Mouse (Mus musculus): ENCODE results near the gene Gne. TPM values are rescaled to one million over a fixed set of nuclear protein-coding genes. Genes with fewer than 3 reads are reported as not detected.
"Not testable (repeated sequence)": the region's sequence is repeated elsewhere in the genome, so short reads cannot be mapped to it uniquely, and the experiment has no call there.

The Gne gene
- total and polyA plus RNA-seq, 3 experiments, result 12.9 to 27.7 (median 24.5) TPM

GRCm38 (mm10) chr4:44062816-44063215 lies 21.2 kb downstream of the Gne start:
- no peak overlapping the region for H3K4me3 ChIP-seq
- H3K79me2 ChIP-seq (replicated peaks; ENCODE audit: control insufficient read depth, insufficient read depth, low read length), result no peaks in the 10 kb centered on the region
- no peaks in the 10 kb centered on the region for H3K27me3 ChIP-seq (ENCODE audit: control insufficient read depth, insufficient read depth, low read length)
- TF ChIP-seq EP300 (IDR thresholded peaks at IDR 0.05; ENCODE audit: insufficient read depth, low read depth, low read length) (no peak), POLR2A (IDR thresholded peaks at IDR 0.05; ENCODE audit: insufficient read depth, low read depth, low read length) (no peak), CTCF (IDR thresholded peaks at IDR 0.05) (no peak)
- intact Hi-C loops (cut with DNase I), result no loop called here
- no peak for DNase-seq
- no peak overlapping the region for H3K27ac ChIP-seq
- WGBS, result 91% methylated on average over 14 of the region's 14 CpGs
- no peaks in the 10 kb centered on the region; the same call in 1 of the 2 replicates for H3K36me3 ChIP-seq (ENCODE audit: control insufficient read depth, insufficient read depth, low read length)
- H3K9ac ChIP-seq (ENCODE audit: low read depth, low read length), result no peak overlapping the region
- H3K4me1 ChIP-seq (ENCODE audit: control insufficient read depth, insufficient read depth, low read length), result peaks cover 4% of the 10 kb centered on the region

DNA sequence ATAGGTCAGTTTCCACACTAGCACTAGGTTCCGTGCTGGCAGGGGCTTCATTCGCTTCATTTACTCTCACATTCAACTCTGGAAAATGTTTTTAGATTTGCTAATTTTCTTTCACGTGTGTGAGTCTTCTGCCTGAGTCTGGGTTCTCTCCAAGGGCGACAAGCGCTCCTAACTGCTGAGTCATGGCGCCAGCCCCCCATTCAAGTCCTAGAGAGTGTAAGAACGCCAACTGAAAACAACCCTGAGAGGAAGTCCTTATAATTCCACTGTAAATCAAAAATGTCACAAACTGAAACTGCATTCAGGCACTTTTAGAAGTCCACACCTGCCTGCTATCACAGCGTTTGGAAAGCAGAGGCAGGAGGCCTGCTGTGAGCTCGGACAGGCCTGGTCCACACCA lies 21.9 kb downstream of the Gne start:
- no peaks in the 10 kb centered on the region; the same call in 1 of the 2 replicates for H3K36me3 ChIP-seq (ENCODE audit: control insufficient read depth, insufficient read depth, low read length)
- TF ChIP-seq CTCF (IDR thresholded peaks at IDR 0.05) (no peak), POLR2A (IDR thresholded peaks at IDR 0.05; ENCODE audit: insufficient read depth, low read depth, low read length) (no peak), EP300 (IDR thresholded peaks at IDR 0.05; ENCODE audit: insufficient read depth, low read depth, low read length) (no peak)
- intact Hi-C loops (cut with DNase I), result no loop called here
- no peak overlapping the region for H3K4me3 ChIP-seq
- H3K9ac ChIP-seq (ENCODE audit: low read depth, low read length), result no peak overlapping the region
- no peak for DNase-seq
- 78% methylated on average over 9 of the region's 9 CpGs for WGBS
- H3K79me2 ChIP-seq (replicated peaks; ENCODE audit: control insufficient read depth, insufficient read depth, low read length), result no peaks in the 10 kb centered on the region
- H3K27ac ChIP-seq, result no peak overlapping the region
- no peaks in the 10 kb centered on the region for H3K27me3 ChIP-seq (ENCODE audit: control insufficient read depth, insufficient read depth, low read length)
- peaks cover 5% of the 10 kb centered on the region for H3K4me1 ChIP-seq (ENCODE audit: control insufficient read depth, insufficient read depth, low read length)

- intact Hi-C loops (cut with DNase I), result no loop called here
- no peak for TF ChIP-seq EP300 (IDR thresholded peaks at IDR 0.05; ENCODE audit: insufficient read depth, low read depth, low read length)
- TF ChIP-seq CTCF (IDR thresholded peaks at IDR 0.05), result no peak
- TF ChIP-seq POLR2A (IDR thresholded peaks at IDR 0.05; ENCODE audit: insufficient read depth, low read depth, low read length), result no peak
- H3K79me2 ChIP-seq (replicated peaks; ENCODE audit: control insufficient read depth, insufficient read depth, low read length), result no peaks in the 10 kb centered on the region
- 86% methylated on average over 13 of the region's 13 CpGs for WGBS
- no peak overlapping the region for H3K27ac ChIP-seq
- no peaks in the 10 kb centered on the region; the same call in 1 of the 2 replicates for H3K36me3 ChIP-seq (ENCODE audit: control insufficient read depth, insufficient read depth, low read length)
- H3K9ac ChIP-seq (ENCODE audit: low read depth, low read length), result no peak overlapping the region
- no peak for DNase-seq
- H3K4me3 ChIP-seq, result no peak overlapping the region
- peaks cover 1% of the 10 kb centered on the region; the same call in 1 of the 2 replicates for H3K4me1 ChIP-seq (ENCODE audit: control insufficient read depth, insufficient read depth, low read length)
- no peaks in the 10 kb centered on the region for H3K27me3 ChIP-seq (ENCODE audit: control insufficient read depth, insufficient read depth, low read length)
Measured at GRCm38 (mm10) chr4:44059674-44060073, 24.3 kb downstream of the Gne start.

DNA sequence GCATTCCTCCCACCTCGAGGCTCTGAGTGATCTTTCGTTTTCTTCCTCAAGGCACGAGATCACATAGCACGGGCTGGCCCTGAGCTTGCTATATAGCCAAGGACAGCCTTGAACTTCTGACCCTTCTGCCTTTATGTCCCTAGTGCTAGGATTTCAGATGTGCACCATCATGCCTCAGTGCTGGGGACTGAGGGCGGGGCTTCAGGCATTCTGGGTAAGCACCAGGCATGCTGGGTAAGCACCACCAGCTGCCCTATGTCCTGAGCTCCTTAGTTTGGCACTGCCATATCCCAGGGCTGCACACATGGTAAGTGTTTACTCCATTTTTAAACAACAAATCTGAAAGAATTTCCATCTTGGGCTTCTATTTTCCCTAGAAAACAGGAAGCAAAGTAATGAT lies 34.2 kb downstream of the Gne start:
- Histone ChIP-seq H3K27ac (no peak overlapping the region), H3K79me2 (replicated peaks; ENCODE audit: control insufficient read depth, insufficient read depth, low read length) (no peaks in the 10 kb centered on the region), H3K36me3 (ENCODE audit: control insufficient read depth, insufficient read depth, low read length) (no peaks in the 10 kb centered on the region), H3K9ac (ENCODE audit: low read depth, low read length) (no peak overlapping the region), H3K4me1 (ENCODE audit: control insufficient read depth, insufficient read depth, low read length) (no peaks in the 10 kb centered on the region), H3K27me3 (ENCODE audit: control insufficient read depth, insufficient read depth, low read length) (no peaks in the 10 kb centered on the region), H3K4me3 (no peak overlapping the region)
- DNase-seq, result no peak
- intact Hi-C loops (cut with DNase I), result no loop called here
- 89% methylated on average over 5 of the region's 5 CpGs for WGBS
- TF ChIP-seq CTCF (IDR thresholded peaks at IDR 0.05) (no peak), EP300 (IDR thresholded peaks at IDR 0.05; ENCODE audit: insufficient read depth, low read depth, low read length) (no peak), POLR2A (IDR thresholded peaks at IDR 0.05; ENCODE audit: insufficient read depth, low read depth, low read length) (no peak)

DNA sequence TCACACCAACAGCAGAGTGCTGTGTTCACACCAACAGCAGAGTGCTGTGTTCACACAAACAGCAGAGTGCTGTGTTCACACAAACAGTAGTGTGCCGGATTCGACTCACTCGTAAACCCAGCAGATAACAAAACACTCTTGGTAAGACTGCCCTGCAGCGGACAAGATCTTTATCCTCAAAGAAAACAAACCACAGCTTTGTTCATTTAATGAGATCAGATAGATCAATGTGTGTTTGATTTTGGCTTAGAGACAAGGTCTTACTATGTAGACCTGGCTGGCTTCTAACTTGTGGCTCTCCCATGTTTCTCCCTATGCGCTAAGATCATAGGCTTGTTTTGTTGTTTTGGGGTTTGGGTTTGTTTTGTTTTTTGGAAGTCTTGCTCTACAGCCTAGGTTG lies 37.9 kb downstream of the Gne start:
- Histone ChIP-seq H3K9ac (ENCODE audit: low read depth, low read length) (no peak overlapping the region), H3K79me2 (replicated peaks; ENCODE audit: control insufficient read depth, insufficient read depth, low read length) (no peaks in the 10 kb centered on the region), H3K27ac (no peak overlapping the region), H3K36me3 (ENCODE audit: control insufficient read depth, insufficient read depth, low read length) (no peaks in the 10 kb centered on the region), H3K4me3 (no peak overlapping the region), H3K27me3 (ENCODE audit: control insufficient read depth, insufficient read depth, low read length) (no peaks in the 10 kb centered on the region), H3K4me1 (ENCODE audit: control insufficient read depth, insufficient read depth, low read length) (no peaks in the 10 kb centered on the region)
- intact Hi-C loops (cut with DNase I), result no loop called here
- TF ChIP-seq CTCF (IDR thresholded peaks at IDR 0.05) (no peak), EP300 (IDR thresholded peaks at IDR 0.05; ENCODE audit: insufficient read depth, low read depth, low read length) (no peak), POLR2A (IDR thresholded peaks at IDR 0.05; ENCODE audit: insufficient read depth, low read depth, low read length) (no peak)
- no peak for DNase-seq
- WGBS, result 81% methylated on average over 5 of the region's 5 CpGs

GRCm38 (mm10) chr4:44044685-44045356 lies 39.2 kb downstream of the Gne start:
- Histone ChIP-seq H3K36me3 (ENCODE audit: control insufficient read depth, insufficient read depth, low read length) (no peaks in the 10 kb centered on the region), H3K9ac (ENCODE audit: low read depth, low read length) (no peak overlapping the region), H3K79me2 (replicated peaks; ENCODE audit: control insufficient read depth, insufficient read depth, low read length) (no peaks in the 10 kb centered on the region), H3K27me3 (ENCODE audit: control insufficient read depth, insufficient read depth, low read length) (no peaks in the 10 kb centered on the region), H3K4me1 (ENCODE audit: control insufficient read depth, insufficient read depth, low read length) (no peaks in the 10 kb centered on the region), H3K4me3 (no peak overlapping the region), H3K27ac (no peak overlapping the region)
- TF ChIP-seq POLR2A (IDR thresholded peaks at IDR 0.05; ENCODE audit: insufficient read depth, low read depth, low read length), result no peak
- no peak for TF ChIP-seq EP300 (IDR thresholded peaks at IDR 0.05; ENCODE audit: insufficient read depth, low read depth, low read length)
- TF ChIP-seq CTCF (IDR thresholded peaks at IDR 0.05), result no peak
- no peak for DNase-seq
- WGBS, result 94% methylated on average over 5 of the region's 5 CpGs
- intact Hi-C loops (cut with DNase I), result no loop called here

- DNase-seq; H3K79me2 ChIP-seq (replicated peaks; ENCODE audit: control insufficient read depth, insufficient read depth, low read length); H3K4me1 ChIP-seq (ENCODE audit: control insufficient read depth, insufficient read depth, low read length); H3K27ac ChIP-seq; H3K4me3 ChIP-seq; H3K27me3 ChIP-seq (ENCODE audit: control insufficient read depth, insufficient read depth, low read length); intact Hi-C loops (cut with DNase I); H3K9ac ChIP-seq (ENCODE audit: low read depth, low read length); H3K36me3 ChIP-seq (ENCODE audit: control insufficient read depth, insufficient read depth, low read length): not testable (repeated sequence)
- 94% methylated on average over 4 of the region's 4 CpGs for WGBS
Measured at GRCm38 (mm10) chr4:44043182-44043581, 40.8 kb downstream of the Gne start.

Measured in heart, adult 2 months (tissue).